Mouse (Mus musculus) gastrocnemius, postnatal 14 days (tissue): Measurements from ENCODE around the gene Fam189a1. TPM values are rescaled to one million over a fixed set of nuclear protein-coding genes. Genes with fewer than 3 reads are reported as not detected.

Experiments
- DNase-seq: peaks from one replicate; pipeline ENCODE4 v3.0.0; 2021; ENCODE audit warnings: mixed read lengths
- intact Hi-C: fragments of 180-260 bp; cut with DNase I; formaldehyde crosslinking; loops from one replicate; pipeline ENCODE4 v1.15.1; 2025; ENCODE audit warnings: low total_unique reads
- long read RNA-seq, 2 experiments: library from polyadenylated mRNA; stranded (forward); transcript quantifications; one replicate each; pipeline ENCODE4 v2.0.0; 2021
- total RNA-seq, 2 experiments: library from RNA; stranded (reverse); gene quantifications; 2 replicates each; pipeline ENCODE4 v1.2.3; 2021

The Fam189a1 gene
- total RNA-seq, result under 1 TPM in 1 of 2 experiments, not detected in 1; 0.09 TPM
- long read RNA-seq, experiment 1, result 0 reads
- long read RNA-seq, experiment 2, result 0 reads

DNA sequence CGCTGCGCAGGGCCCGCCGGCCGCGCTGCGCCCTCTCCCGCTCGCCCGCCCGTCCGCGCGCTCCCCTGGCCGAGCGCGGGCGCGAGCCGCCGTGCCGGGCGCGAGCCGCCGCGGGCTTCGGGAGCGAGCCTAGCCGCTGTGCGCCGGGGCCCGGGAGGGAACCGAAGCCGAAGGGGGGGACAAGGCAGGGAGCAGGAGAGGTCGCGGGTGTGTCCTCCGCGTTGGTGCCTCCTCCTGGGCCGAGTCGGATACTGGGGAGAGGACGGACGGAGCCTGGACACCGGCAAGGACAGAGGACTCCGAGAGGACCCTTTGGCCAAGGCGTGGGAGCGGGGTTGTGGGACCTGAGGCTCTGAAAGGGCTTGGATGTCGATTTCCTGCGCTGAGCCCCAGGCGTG is at the start of gene Fam189a1:
Gene Fam189a1 (minus strand): TSS at position 57 of the 398 bp plus-strand sequence.
- intact Hi-C loops, result no loop called here
- peak; percentile 13 for DNase-seq

DNA sequence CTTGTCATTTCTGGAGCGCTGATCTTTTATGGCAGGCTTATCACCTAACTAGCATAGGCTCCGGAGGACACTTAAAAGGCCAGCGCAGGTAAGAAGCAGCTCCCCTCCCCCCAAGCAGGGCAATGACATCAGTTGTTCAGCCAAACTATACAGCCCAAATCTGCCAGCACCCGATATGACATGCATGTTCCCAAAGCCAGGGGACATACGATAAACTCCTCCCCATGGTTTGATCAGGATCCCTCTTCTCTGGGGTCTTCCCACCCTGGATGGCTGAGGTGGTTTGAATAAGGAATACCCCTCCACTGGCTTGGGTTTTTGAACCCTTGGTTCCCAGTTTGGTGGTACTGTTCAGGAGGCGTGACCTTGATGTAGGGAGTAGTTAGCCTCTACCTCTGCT is 49.7 kb upstream of the Fam189a1 start:
- DNase-seq, result no peak
- intact Hi-C loops, result no loop called here

DNA sequence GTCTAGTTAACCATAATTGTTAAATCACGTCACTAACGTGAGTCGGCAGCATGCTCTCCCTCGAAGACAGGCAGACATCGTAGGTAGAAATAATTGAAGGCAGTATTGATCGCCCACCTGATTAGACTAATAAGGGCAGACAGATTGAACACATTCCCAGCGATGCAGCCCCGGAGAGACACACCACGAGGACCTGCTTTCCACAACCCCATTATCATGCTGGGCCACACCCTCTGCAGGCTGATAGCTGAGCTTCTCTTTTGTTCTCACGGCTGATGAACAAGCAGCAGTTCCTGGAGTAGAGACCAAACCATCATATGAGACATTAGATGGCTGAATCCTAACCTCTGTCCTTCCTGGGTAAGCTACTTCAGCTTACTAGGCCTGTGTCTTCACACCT is 46.3 kb upstream of the Fam189a1 start:
- intact Hi-C loops, result no loop called here
- DNase-seq, result no peak

DNA sequence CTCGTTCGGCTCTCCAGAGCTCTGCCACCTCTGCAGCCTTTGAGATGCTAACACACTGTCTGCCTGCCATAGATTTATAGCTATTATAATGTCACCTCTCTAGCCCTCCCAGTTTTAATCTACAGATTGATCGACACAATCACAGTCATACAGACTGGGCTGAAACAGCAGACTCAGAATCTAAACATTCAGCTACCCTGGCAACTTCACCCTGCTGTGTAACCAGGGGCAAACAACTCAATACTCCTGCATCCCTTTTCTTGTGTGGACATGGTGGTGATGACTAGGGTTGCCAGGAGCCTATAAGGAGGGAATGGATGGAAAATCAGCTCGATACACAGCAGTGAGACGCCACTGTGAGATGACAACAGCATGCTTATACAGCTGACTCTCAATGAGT is 24.3 kb upstream of the Fam189a1 start:
- no peak for DNase-seq
- intact Hi-C loops, result no loop called here

DNA sequence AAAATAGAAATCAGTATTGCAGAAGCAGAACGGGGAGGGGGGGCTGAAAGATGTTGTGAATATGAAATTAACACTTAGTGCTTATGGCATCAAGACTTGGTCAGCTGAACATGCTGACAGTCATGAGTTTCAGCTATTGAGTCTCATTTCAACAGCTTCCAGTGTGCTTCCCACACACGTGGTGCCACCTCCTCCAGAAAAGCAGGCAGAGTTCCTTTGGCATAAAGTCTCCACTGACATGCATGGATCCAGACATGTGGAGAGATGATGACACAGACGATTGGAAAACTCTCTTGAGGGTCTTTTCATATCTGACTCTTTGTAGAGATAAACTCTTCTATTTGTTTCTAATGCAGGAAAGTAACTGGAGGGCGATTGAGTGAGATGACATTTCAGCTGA is 14.4 kb upstream of the Fam189a1 start:
- intact Hi-C loops, result no loop called here

DNA sequence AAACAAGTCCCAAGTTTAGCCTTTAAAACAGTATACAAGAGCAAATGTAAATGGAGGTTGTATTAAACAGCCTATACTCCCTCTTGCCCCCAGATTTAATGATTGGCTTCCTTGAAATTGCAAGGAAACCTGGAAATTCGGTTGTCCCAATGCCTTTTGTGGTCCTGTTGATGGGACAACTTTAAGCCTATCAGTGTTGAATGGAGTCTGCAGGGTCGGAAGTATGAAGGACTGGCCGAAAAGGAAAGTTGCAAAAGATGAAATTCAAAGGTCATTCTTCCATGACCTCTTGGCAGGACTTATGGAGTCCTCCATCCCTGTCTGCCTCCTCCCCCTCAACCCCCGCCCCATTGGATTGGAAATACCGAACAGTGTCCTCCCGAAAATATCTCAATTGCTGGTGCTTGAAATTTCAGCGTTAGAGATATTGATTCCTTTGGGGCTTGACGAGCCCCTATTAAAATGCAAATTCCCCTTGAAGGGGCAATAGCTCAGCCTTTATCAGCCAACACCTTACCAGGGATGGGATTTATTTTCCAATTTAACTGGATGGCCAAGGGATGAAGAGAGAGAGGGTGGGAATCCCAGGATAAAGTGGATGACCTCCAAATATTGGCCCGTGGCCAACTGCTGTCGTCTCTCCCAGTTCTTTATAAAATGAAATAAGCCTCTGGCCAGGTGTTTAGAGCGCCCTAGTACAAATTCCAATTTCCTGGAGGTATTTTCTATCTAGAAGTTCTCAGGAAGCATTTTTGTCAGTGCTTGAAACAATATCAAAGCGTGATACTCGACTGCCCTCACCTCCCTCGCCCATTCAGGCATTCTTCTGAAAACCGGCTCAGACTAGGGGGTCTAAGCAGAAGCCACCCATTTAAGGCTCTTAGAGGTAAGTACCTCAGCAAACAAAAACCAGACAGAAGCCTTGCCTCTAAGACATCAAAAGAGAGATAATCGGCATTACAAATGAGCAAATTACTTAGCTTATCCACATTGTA is 958 bp upstream of the Fam189a1 start:
- DNase-seq, result no peak
- intact Hi-C loops, result no loop called here

More for the DNA sequence above, 14.4 kb upstream of the Fam189a1 start:
- no peak for DNase-seq

DNA sequence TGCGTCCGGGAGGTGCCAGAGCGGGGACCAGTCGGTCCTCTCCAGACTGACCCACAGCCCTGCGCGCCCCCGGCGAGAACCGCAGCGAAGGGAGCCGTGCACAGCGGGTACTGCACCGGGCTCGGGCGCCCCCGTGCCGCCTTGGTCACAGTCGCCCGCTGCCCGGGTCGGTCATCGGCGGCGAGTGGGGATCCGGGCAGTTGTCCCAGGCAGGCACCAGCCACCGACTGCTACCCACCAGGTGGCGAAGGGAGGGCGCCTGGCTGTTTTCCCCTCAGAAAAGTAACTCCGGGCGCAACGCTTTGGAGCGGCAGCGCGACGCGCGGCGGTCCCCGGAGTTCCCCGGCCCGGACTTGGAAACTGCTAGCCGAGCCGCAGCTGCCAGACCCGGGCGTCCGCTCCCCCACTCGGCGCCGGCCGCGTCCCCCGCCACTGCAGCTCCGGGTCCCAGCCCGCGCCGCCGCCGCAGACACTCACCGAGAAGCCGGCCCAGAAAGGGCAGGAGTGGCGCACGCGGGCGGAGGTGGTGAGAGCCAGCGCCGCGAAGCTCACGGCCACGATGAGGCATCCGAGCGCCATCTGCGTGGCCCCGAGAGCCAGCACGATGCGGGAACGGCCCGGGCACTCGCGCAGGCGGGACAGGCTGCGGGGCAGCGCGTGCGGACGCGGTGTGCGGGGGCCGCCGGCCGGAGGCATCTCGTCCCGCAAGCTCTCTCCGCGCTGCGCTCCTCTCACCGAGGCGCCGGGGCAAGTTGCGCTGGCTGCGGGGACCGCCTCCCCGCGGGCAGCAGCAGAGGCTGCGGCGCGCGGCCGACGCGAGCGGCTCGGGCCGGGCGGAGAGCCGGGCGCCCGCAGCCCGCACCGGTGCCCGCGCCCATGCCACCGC is 499 bp downstream of the Fam189a1 start:
- DNase-seq, result peak; percentile 12
- intact Hi-C loops, result no loop called here

DNA sequence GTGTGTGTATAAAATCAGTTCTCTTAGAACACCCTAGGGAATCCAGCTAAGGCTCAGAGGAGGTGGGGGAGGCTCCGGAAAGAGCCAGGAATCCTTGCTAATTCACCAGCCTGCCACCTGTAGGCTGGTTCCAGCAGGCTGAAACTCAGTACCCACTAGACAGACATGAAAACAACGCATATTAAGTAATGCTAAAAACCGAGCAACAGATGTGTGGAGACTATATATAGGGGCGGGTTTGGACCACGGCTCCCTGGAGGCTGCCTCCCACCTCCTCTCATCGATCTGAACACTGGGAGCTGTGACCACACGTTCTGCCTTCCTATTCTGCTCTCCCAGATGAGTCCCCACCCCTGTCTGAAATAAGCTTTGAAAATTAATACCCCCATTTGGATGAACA is 1.8 kb downstream of the Fam189a1 start:
- no peak for DNase-seq
- intact Hi-C loops, result no loop called here

DNA sequence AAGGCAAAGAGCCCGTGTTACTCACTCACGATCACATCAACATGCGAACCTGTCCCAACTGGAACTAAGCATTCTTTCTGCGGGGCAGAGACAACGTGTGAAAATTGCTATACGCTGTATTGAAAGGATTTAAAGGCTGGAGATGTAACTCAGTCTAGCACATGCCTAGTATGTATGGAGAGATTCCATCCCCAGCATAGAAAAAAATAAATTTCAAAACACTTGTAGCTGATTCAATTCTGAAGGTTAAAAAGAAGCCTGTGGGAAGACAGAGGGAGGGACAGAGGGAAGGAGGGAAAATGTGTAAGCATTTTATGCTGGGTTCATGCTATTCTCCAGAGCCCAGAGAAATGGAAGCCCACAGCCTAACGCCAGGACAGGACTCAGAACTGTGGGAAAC is 2.5 kb downstream of the Fam189a1 start:
- intact Hi-C loops, result no loop called here
- no peak for DNase-seq

DNA sequence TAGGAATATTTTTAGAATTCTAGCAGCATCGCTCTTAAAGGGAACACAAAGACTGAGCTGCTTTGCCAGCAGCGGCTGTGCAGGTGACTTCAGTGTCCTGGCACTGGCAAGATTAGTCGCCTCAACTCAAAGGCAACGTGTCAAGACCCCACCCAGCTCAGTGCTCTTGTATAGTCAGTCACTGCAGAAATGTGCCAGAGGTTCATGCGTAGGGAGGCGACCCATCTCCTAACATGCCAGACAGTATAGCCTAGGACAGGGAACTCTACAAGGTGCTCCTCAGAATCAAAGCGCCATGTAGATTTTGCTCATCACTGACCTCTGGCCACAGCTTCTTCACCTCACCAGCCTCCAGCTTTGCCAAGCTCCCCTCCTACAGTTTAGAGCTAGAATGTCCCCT is 4.8 kb downstream of the Fam189a1 start:
- DNase-seq, result no peak
- intact Hi-C loops, result no loop called here

DNA sequence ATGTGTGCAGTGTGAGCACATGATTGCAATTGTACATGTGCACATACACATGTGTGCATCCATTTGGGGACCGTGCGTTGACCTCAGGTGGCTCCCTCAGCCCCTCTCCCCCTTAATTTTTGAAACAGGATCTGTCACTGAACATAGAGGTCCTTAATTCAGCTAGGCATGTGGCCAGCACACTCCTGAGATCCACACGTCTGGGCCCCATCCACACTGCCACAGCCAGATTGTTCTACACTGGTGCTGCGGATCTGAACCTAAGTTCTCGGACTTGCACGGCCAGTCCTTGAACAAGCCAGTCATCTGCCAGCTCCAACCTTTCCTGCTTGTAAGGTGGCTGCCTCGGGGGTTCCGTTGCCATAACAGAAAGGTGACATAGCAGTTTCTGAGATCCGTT is 7.3 kb downstream of the Fam189a1 start:
- intact Hi-C loops, result no loop called here

DNA sequence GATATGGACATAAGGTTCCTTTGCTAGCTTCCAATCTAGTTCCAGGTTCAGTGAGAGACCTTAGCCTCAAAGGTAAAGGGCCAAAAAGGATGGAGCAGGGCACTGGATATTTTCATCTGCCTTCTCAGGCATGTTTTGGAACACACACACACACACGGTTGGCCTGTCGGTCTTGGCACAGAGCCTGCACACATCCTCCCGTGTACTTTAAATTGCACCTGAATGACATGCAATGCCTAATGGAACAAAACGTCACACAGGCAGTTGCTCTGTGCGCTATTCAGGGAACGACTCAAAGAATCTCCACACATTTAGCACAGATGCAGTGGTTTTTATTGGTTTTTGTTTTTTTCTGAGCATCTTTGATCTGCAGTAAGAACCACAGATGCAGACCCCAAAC is 11.5 kb downstream of the Fam189a1 start:
- intact Hi-C loops, result no loop called here

More for the DNA sequence above, 7.3 kb downstream of the Fam189a1 start:
- no peak for DNase-seq

DNA sequence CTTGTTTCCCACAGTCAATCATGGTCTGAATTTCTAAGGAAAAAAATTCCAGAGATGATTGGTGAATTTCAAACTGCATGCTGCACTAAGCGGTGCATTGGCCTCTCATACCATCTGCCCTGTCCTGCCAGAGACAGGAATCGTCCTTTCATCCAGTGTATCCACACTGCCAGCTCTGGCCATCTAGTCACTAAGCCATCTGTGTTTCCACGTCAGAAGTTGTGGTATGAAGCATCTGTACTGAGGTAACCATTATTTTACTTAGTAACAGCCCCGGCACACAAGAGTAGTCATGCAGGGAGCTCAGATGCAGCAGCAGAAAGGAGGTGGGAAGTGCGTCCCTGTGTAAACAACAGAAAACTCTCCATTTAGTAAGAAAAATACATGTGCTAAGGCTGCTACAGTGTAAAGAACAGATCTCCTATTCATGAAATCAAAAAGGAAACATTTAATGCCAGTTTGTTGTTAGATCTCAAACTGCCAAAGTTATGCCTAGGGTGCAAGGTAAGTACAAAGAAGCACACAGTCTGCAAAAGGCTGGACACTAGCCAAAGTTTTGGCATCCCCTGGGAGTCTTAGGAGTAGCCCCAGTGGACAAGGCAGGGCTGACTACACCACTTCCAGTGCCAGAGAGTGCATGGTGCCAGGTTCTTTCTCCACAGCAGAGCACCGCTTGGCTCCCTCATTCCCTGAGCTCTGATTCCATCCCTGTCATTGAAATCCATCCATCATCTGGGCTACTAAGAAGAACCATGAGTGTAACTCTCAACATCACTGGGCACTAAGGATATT is 14.3 kb downstream of the Fam189a1 start:
- DNase-seq, result peak; percentile 7
- intact Hi-C loops, result no loop called here

More for the DNA sequence above, 11.5 kb downstream of the Fam189a1 start:
- DNase-seq, result no peak

DNA sequence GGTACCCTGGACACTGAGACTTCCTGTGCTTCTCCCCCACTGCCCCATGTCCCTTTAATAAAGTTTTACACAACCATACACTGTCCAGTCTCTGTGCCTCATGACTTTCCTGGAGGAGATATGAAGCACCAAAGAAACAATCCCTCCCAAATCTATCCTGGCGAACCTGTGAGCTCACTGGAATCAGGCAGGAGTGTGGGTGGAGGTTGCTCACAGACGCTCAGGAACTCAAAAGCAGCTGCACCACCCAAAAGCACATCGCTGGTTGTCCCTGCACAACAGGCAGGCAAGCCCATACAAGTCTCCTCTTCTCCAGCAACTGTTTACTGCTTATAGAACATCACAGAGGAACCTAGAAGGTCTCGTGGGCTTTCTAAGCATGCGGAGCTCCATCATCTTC is 15.5 kb downstream of the Fam189a1 start:
- no peak for DNase-seq
- intact Hi-C loops, result no loop called here

DNA sequence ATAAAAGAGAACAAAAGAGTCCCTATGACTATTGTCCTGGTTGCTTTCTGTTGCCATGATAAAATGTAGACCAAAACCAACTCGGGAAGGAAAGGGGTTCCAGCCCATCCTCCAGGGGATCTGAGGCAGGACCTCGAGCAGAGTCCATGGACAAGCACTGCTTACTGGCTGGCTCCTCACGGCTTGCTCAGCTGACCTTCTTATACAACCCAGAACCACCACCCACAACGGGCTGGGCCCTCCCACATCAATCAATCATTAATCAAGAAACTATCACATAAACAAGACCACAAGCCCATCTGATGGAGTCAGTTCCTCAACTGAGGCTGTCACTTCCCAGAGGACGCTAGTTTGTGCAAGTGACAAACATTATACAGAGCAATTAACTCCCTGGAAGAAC is 16.3 kb downstream of the Fam189a1 start:
- intact Hi-C loops, result no loop called here
- DNase-seq, result no peak

DNA sequence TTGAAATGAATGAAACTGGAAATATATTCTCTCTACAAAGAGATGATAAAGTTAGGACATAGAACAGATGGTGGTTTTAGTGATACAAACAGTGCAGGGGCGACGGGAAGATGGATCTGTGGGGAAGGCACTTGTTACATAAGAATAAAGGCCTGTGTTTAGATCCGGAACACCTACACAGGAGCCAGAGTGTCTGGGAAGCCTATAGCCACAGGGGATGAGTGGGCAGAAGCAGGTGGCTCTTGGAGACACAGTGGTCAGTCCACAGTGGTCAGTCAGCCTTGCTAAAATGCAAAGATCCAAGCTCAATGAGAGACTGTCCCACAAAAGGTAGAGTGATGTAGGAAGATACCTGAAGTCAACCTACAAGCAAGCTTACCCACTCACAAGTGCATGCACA is 32.6 kb downstream of the Fam189a1 start:
- intact Hi-C loops, result no loop called here
- DNase-seq, result no peak

DNA sequence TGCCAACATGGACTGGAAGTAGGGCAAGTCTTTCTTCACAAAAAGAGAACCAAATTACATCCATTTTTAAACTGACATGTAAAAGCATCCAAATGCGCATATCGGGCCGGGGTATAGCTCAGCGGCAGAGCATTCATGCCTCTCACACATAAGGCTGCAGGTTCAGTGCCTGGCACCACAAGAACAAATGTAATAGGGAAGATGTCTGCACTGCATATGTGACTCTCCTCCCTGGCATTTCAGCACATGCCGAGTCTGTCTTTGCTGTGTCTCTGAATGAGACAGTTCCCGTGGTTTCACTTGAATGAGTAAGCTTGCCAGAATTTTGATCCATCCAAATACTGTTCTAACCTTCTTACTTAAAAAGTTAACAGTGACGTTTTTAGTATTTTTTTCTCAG is 39.5 kb downstream of the Fam189a1 start:
- no peak for DNase-seq
- intact Hi-C loops, result no loop called here

DNA sequence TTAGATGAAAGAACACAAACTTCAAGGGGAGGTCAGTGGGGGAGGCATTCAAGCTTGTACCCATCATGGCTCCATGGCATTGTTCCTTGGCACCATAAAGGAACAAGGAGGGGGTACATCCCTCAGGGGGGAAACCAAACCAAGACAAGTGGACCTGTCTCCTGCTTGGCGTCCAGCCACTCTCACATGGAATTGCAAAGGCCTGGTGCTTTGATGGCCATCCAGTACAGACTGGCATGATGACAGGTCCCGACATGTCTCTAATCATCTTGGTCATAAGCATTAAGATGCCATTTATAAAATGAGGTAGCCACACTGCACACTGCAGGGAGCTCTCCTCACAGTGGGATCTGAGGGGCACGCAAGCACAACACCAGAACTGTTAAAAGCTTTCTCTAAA is 41.0 kb downstream of the Fam189a1 start:
- intact Hi-C loops, result no loop called here
- no peak for DNase-seq

DNA sequence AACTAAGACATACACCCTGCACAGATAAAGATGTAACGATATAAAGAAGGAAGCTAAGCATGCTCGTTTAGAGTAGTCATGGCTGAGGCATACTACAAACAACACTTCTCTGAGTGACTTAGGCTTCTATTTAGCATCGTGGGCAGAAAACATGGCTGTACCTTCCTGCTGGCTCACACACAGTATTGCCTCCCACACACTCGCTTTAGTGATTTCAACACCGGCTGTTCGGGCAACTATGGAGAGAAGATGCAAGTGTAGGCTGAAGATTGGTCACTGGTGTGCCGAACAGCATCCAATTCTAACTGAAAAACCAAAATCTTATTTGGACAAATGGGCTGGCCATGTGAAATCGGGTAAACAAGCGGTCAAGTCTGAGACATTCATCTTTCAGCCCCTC is 44.7 kb downstream of the Fam189a1 start:
- intact Hi-C loops, result no loop called here

DNA sequence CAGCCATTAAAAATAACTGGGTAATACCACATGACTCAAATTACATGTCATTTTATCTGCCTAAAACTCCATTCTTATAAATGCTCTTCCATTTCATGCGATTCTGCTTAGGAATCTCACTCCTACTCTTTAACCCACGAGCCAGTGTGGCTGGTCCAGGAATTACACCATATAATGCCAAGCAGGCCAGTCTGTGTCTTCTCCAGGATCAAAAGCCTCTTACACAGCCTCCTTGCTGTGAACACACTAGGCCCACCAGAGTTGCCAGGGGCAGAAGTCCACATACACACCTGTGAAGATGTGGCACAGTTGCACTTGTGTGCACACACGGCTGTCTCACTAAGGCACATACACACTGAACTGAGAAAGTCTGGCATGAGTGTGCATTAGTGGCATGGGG is 50.8 kb downstream of the Fam189a1 start:
- intact Hi-C loops, result no loop called here

More for the DNA sequence above, 44.7 kb downstream of the Fam189a1 start:
- DNase-seq, result no peak

More for the DNA sequence above, 50.8 kb downstream of the Fam189a1 start:
- DNase-seq, result no peak
